Mouse (Mus musculus): ENCODE measurements around the gene Gm6370.
"Not testable (repeated sequence)": the region's sequence is repeated elsewhere in the genome, so short reads cannot be mapped to it uniquely, and the experiment has no call there.

Gm6370 gene

DNA sequence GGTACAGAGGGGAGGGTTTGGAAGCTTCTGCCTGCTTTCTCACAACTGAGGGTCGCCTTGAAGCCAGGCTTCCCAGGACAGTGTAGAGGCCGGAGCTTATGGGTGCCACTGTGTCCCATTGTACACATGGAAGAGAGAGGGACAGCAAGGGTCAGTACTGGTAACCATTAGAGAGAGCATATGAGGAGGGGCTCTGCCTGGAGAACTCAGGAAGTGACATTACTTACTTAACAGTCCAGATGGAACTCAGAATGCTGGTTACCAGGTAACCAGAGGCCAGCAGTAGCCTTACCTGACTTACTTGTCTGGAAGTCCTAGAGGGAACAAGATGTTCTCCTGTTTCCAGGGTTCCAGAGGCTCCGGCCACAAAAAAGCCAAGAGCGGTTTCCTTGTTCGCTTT, at the start of gene Gm6370:
Gene Gm6370 (plus strand): TSS at position 301 of the 400 bp plus-strand sequence.
- TF ChIP-seq GATA4 (IDR thresholded peaks at IDR 0.05; ENCODE audit: insufficient replicate concordance, low read length) = not testable (repeated sequence)

DNA sequence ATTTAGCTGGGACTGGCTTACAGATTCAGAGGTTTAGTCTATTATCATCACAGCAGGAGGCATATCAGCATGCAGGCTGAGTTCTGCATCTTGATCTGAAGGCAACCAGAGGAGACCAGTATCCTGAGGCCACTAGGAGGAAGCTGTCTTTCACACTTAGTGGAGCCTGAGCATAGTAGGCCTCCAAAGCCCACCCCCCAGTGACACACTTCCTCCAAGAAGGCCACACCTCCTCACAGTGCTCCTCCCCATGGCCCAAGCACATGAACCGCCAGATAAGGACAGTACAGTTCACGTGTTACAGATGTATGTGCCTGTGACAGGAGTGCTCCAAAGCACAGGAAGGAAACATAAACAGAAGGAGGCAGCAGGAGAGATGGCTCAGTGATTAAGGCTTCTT, 48.4 kb upstream of the Gm6370 start:
- TF ChIP-seq GATA4 (IDR thresholded peaks at IDR 0.05; ENCODE audit: insufficient replicate concordance, low read length) = no peak

DNA sequence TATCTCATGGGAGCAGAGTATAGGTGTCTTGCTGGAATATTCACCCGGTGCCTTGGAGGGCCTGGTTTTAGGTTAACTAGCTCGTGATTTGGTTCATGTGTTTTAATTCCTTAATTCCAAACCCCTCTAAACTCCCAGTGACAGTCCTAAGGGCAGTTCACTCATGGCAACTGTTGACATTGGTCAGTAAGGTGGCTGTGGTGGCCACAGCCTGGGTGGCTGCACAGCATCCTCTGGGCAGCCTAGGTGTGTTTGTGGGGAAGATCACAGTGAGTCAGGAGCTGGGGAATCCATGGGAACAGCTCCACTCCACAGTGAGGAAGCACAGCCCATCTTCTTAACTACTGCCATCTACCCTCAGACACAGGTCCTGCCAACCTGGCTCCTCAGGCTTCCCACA, 44.5 kb upstream of the Gm6370 start:
- no peak for TF ChIP-seq GATA4 (IDR thresholded peaks at IDR 0.05; ENCODE audit: insufficient replicate concordance, low read length)

DNA sequence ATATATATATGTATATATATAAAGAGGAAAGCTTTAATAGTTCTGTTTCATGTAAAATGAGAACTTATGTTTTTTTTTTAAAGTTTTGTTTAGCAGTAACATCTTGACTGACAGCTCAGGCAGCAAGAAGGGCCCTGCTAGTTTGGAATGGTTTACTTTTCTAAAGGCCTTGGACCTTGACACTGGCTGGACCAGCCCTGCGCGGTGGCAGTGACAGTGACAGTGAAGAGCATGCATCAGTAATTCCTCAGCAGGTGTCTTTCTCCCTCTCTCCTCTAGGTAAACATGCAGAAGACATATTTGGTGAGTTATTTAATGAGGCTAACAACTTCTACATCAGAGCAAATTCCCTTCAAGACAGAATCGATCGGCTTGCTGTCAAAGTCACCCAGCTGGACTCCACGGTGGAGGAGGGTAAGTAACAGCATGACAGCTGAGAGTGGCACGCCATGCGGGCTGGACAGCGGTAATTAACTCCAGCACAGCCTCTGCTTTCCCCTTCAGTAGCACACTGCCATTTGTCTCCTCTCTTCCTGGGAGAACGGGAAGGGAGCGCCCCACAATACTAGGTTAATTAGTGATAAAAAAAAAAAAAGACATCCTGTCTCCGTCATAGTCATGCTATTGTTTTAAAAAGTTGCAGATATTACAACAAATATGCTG, 39.4 kb upstream of the Gm6370 start:
- TF ChIP-seq GATA4 (IDR thresholded peaks at IDR 0.05; ENCODE audit: insufficient replicate concordance, low read length) = no peak

GRCm38 (mm10) chr5:146453556-146453955, 37.6 kb upstream of the Gm6370 start:
- TF ChIP-seq GATA4 (IDR thresholded peaks at IDR 0.05; ENCODE audit: insufficient replicate concordance, low read length) = no peak

- TF ChIP-seq GATA4 (IDR thresholded peaks at IDR 0.05; ENCODE audit: insufficient replicate concordance, low read length) = no peak
These were observed 29.6 kb upstream of the Gm6370 start for GRCm38 (mm10) chr5:146461612-146462011.

- TF ChIP-seq GATA4 (IDR thresholded peaks at IDR 0.05; ENCODE audit: insufficient replicate concordance, low read length) = no peak
These were observed 24.5 kb upstream of the Gm6370 start for GRCm38 (mm10) chr5:146466663-146467062.

DNA sequence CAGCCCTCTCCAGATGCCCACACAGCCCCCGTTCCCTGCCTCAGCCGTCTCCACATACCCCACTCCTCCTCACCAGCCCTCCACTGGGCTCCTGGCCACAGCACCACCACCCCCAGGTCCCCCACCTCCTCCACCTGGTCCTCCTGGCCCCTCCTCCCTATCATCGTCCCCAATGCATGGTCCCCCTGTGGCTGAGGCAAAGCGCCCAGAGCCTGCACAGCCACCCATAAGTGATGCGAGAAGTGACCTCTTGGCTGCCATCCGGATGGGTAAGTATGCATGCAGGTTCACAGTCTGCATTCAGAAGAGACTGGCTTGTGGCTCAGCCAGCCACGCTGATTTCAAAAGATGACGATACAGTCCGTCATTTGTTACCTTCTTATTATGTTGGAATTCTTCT, 22.9 kb upstream of the Gm6370 start:
- no peak for TF ChIP-seq GATA4 (IDR thresholded peaks at IDR 0.05; ENCODE audit: insufficient replicate concordance, low read length)

GRCm38 (mm10) chr5:146470821-146471220, 20.3 kb upstream of the Gm6370 start:
- TF ChIP-seq GATA4 (IDR thresholded peaks at IDR 0.05; ENCODE audit: insufficient replicate concordance, low read length) = no peak

DNA sequence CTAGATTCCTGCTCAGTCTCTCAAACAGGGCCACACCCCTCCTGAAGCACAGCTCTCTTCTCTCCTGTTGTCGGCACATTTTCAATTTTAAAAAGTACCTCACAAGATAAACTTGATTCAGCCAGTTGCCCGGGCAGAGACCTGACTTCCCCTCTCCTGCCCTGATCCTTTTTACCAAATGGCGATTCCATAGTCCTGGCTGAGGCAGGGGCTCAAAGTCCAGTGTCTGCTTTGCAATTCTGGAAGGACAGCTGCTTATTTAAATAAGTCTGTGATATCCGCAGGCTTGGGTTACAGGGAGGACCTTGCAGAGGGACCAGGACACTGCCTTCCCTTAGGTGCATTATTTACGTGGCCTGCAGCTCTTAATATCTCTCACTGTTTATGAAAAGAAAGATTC, 19.9 kb upstream of the Gm6370 start:
- no peak for TF ChIP-seq GATA4 (IDR thresholded peaks at IDR 0.05; ENCODE audit: insufficient replicate concordance, low read length)

- no peak for TF ChIP-seq GATA4 (IDR thresholded peaks at IDR 0.05; ENCODE audit: insufficient replicate concordance, low read length)
These were observed 19.3 kb upstream of the Gm6370 start for GRCm38 (mm10) chr5:146471821-146472220.

GRCm38 (mm10) chr5:146481665-146482064, 9.5 kb upstream of the Gm6370 start, which contains the start of gene Gm6408:
Gene Gm6408, plus strand, starts transcription at chr5:146481965.
- not testable (repeated sequence) for TF ChIP-seq GATA4 (IDR thresholded peaks at IDR 0.05; ENCODE audit: insufficient replicate concordance, low read length)

DNA sequence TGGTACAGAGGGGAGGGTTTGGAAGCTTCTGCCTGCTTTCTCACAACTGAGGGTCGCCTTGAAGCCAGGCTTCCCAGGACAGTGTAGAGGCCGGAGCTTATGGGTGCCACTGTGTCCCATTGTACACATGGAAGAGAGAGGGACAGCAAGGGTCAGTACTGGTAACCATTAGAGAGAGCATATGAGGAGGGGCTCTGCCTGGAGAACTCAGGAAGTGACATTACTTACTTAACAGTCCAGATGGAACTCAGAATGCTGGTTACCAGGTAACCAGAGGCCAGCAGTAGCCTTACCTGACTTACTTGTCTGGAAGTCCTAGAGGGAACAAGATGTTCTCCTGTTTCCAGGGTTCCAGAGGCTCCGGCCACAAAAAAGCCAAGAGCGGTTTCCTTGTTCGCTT, 10.9 kb downstream of the Gm6370 start, which contains the start of gene 4930449I24Rik:
Gene 4930449I24Rik (plus strand): TSS at position 301 of the 400 bp plus-strand sequence.
- TF ChIP-seq GATA4 (IDR thresholded peaks at IDR 0.05; ENCODE audit: insufficient replicate concordance, low read length) = not testable (repeated sequence)

DNA sequence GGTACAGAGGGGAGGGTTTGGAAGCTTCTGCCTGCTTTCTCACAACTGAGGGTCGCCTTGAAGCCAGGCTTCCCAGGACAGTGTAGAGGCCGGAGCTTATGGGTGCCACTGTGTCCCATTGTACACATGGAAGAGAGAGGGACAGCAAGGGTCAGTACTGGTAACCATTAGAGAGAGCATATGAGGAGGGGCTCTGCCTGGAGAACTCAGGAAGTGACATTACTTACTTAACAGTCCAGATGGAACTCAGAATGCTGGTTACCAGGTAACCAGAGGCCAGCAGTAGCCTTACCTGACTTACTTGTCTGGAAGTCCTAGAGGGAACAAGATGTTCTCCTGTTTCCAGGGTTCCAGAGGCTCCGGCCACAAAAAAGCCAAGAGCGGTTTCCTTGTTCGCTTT, 22.7 kb downstream of the Gm6370 start, which contains the start of gene Gm3402:
Gene Gm3402 (plus strand): TSS at position 301 of the 400 bp plus-strand sequence.
- not testable (repeated sequence) for TF ChIP-seq GATA4 (IDR thresholded peaks at IDR 0.05; ENCODE audit: insufficient replicate concordance, low read length)

DNA sequence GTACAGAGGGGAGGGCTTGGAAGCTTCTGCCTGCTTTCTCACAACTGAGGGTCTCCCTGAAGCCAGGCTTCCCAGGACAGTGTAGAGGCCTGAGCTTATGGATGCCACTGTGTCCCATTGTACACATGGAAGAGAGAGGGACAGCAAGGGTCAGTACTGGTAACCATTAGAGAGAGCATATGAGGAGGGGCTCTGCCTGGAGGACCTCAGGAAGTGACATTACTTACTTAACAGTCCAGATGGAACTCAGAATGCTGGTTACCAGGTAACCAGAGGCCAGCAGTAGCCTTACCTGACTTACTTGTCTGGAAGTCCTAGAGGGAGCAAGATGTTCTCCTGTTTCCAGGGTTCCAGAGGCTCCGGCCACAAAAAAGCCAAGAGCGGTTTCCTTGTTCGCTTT, 34.3 kb downstream of the Gm6370 start, which contains the start of gene Gm3404:
Gene Gm3404 (plus strand): TSS at position 301 of the 400 bp plus-strand sequence.
- not testable (repeated sequence) for TF ChIP-seq GATA4 (IDR thresholded peaks at IDR 0.05; ENCODE audit: insufficient replicate concordance, low read length)

GRCm38 (mm10) chr5:146537347-146537746, 46.2 kb downstream of the Gm6370 start, which contains the start of gene Gm3409:
Gene Gm3409, plus strand, starts transcription at chr5:146537647.
- TF ChIP-seq GATA4 (IDR thresholded peaks at IDR 0.05; ENCODE audit: insufficient replicate concordance, low read length) = not testable (repeated sequence)
